Mouse (Mus musculus): ENCODE measurements at regions not wholly inside any gene's neighbourhood (a gene's known extent, or its start where the extent isn't known, plus 50 kb on each side); places are given as distances from the start of the nearest gene placed in this dataset.

- no peak for TF ChIP-seq CTCF (IDR thresholded peaks at IDR 0.05; ENCODE audit: low read depth, low read length)
- no peak for TF ChIP-seq POLR2A (IDR thresholded peaks at IDR 0.05; ENCODE audit: insufficient read depth, low read length)
These were observed 156.4 kb downstream of the Cand1 start for GRCm38 (mm10) chr10:119083431-119083830.
